Mouse (Mus musculus): ENCODE data around the gene Agt. TPM values are rescaled to one million over a fixed set of nuclear protein-coding genes. Genes with fewer than 3 reads are reported as not detected.
A peak's percentile ranks its signal among the peaks of the same experiment; 100 is the strongest.

Gene Agt
- total RNA-seq (2022) = 10 to 100 TPM; 22.3 to 34.0 (median 30.1) TPM

DNA sequence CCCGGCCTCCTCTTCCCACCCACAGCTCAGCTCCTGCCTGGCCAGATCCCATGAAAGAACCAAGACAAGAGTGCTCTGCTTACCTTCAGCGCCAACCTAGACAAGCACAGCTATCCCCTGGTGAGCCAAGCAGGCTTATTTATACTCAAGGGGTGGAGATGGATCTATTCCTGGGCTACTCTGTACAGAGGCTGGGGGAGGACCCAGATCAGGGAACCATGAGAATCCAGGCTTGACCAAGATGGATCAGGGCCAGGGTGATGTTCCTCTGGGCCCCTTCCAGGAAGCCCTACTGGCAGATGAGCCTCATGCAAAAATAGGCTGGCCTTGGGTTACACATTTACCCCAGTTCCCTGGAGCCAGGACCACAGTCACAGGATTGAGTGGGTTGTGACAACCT lies at the start of gene Agt:
Agt (minus strand) TSS at position 114 of the 400 bp plus-strand sequence.
- no peak for DNase-seq (ENCODE audit: low spot score in 2 of 2)

DNA sequence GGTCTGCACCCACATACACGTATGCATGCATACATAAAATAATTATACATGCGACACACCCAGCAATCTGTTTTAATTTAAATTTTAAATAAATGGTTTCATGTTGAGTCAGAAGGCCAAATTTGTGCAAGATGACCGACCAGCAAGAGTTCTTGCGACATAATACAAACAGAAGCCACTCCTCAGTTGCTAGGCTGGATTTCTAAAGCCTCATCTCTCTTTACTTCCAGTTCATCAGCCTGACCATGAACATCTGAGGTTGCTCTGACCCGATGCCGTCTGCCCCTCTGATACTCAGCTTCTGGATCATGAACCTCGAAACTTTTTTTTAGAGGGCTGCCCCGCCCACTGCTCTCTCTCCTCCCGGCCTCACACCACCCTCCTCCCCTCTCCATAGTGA lies 48.7 kb upstream of the Agt start:
- DNase-seq (ENCODE audit: low spot score in 2 of 2) = no peak

DNA sequence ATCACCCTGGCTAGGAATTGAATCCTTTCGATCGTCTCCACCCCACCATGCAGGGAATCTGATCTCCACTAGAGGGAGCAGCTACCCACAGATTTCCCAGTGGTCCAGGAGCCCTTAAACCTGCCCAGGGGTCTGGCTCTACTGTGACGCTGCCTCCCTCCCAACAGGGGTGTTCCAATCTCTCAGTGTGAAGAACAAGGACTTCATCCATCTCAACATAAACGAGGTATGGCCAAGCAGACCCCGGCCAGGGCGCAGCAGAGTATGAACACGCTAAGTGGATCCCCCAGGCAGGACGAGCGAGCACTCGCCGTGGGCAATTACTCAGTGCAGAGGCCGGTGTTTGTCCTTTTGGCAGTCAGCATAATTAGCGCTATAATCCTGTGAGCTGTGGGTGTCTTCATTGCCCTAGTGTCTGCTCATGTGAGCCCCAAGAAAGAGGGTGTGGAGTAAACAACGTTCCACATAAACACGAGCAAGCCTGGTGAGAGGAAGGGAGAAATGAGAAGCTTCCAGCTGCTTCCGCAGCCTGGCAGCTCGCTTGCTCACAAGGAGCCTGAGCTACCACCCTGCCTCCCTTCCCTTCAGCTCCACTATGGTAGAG lies 47.9 kb upstream of the Agt start:
- DNase-seq (ENCODE audit: low spot score in 2 of 2) = peak; percentile 76 to 89

DNA sequence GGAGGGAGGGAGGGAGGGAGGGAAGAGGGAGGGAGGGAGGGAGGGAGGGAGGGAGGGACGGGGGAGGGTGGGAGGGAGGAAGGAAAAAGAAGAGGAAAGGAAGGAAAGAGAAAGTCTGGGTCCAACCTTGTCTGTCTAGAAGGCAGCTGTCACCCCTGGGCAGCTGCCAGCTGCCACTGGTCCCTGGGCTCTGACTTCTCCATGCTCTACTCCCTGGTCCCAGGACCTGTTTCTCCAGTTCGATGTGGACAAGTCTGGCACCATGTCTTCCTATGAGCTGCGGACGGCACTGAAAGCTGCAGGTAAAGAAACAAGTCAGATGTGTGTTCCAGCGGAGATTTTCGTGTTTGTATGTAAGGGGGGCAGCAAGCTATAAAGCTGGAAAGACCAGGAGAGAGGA lies 44.8 kb upstream of the Agt start:
- DNase-seq (ENCODE audit: low spot score in 2 of 2) = no peak

DNA sequence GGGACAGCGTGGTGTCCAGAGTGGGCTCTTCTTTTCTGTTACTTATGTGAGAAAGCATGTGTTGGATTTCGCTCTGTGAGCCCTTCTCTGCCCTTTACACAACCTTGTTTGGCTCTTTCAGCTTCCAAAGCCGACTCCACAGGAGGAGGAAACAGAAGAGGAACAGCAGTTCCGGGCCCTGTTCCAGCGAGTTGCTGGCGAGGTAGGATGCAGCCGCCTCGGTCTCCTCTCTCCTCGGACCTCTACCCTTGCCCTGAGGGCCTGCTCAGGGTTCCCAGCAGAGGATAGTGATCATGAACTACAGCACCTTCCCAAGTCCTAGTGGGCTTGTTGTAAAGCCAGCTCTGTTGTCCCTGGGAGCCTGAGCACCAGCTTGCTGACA lies 39.5 kb upstream of the Agt start:
- no peak for DNase-seq (ENCODE audit: low spot score in 2 of 2)

DNA sequence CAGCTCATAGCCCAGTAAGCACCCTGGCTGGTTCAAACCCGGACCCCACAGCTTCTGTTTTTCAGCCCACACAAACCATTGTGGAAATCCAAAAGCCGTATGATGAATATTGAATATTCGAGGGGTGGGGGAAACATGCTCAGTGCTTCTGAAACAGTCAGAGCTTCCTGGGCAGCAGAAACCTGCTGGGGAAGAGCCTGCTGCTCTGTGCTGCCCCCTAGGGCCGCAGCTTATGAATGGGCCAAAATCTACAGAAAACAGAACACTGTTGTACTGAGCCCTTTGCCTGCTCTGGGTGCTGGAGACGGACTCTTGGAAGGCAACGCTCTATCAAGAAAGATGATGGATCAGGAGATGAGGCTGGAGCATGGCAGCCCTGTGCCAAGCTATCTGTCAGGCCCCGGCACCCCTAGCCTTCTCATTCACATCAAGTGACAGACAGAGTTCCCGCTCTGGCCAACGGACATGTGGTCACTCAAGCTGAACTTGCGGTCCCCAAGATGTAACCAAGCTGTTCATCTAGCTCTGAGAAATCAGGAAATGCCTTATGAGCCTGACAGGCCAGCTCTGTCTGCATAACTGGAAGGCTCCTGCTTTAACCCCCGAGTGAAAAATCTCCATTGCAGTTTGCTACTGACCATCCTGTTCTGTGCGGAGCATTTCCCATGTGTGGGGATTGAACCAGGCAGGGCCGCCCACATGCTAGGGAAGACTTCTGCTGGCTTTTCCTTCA lies 38.9 kb upstream of the Agt start:
- DNase-seq (ENCODE audit: low spot score in 2 of 2) = peak in 1 of 2 experiments; percentile 37

DNA sequence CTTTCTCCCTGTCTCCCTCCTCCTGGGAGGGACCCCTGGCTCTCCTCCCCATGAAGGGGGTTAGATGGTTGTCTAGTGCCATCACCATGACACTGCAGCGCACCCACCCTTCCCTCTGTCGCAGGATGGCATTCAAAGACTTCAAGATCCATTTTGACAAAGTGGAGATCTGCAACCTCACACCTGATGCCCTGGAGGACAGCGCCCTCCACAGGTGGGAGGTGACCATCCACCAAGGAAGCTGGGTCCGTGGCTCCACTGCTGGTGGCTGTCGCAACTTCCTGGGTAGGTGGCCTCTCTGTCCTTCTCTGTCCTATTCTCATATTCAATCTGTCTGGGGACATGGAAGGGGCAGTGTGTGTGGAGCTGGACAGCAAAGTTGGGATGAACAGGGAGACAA lies 34.6 kb upstream of the Agt start:
- no peak for DNase-seq (ENCODE audit: low spot score in 2 of 2)

DNA sequence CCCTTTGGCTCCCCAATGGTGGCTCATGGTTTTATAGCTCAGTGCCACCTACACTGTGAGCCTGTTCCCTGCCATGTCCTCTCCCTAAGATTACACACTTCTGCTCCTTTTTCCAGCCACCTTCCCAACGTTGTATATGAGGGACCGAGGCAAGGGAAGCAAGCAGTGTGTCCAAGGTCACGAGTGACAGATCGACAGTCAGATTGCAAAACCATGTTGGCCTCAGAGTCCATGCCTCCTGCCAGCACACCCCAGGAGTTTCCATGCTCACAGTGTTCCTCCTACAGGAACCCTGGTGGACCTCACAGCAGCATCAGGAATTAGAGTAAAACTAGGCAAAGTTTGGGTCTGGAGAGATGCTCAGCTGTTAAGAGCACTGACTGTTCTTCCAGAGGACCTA lies 19.9 kb upstream of the Agt start:
- DNase-seq (ENCODE audit: low spot score in 2 of 2) = no peak

DNA sequence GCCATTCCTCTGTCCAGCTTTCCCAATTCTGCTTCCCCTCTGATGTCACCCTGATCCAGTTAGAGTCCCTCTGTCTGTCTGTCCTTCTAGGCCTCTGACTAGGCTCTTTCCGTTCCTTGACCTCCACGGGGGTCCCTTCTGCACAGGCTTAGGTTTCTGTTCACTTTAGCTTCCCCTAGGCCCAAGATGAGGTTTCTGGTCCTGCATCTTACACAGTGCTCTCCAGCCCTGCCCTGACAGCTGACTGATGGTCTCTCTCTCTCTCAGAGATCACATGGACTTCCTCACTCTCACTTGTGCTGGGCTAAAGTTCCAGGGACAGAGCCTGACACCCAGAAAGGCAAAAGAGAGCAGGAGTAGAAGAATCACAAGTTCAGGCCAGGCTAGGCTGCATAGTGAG lies 17.1 kb upstream of the Agt start:
- DNase-seq (ENCODE audit: low spot score in 2 of 2) = no peak

DNA sequence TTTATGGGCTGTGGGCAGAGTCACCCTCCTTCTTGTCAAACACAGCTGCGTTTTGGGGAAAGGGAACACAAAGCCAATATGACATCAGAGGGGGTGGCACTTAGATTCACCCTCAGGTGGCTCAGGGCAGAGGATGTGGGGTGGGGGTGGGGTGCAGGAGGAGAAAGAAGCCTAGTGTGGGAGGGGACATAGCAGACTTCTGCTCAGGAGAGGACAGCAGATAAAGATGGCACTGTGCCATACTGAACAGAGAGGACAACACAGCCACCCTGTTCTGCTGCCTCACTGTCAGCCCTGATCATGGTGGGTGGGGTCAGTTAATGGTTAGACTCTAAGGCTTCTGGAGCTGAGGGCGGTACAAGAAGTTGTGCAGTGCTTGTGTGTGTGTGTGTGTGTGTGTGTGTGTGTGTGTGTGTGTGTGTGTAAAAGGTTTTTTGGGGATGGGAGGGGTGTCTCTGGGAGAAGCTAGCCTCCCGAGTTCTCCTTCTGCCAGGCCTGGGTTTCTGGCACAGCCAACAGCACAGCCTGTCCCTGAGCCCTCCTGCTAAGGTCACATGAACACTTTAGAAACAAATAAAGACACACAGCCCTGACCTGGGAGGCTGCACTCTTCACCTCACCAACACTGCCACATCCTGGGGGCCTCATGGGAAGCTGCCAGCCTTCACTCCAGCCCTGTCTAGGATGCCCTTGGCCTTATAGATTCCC lies 16.4 kb upstream of the Agt start:
- DNase-seq (ENCODE audit: low spot score in 2 of 2) = no peak

DNA sequence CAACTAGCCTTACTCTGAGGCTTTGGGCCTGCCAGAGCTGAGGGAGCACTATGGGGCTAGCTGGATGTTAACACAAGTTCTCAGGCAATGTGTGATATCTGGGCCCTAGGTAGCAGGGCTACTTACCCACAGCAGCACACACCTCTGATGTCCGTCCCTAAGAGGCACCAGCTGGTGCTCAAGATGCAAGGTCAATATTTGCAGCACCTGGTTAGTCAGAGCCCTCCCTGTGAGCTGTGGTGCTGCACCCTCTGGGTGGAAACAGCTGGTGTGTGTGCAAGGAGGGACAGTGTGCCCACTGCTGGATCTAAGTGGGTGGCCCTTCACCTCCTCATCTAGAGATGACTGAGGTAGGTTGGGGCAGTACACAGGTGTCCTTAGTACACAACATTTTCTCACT lies 7.2 kb upstream of the Agt start:
- no peak for DNase-seq (ENCODE audit: low spot score in 2 of 2)

DNA sequence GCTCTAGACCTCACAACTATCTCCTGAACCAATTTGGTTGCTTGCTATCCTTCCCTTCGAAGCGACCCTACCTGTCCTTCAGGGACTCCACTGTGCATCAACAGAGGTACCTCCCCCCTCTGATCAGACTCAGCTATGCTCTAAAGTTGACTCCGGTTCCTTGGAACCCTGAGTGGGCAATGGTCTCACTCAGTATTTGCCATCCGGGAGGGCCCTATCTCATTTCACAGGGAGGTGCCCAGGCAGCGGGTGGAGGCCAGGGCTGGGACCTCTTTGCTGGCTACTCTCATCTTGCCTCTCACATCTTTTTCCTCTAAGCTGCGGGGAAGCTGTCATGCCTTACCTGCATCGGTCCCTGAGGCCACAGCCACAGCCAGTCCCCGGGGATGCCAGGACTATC lies 6.3 kb upstream of the Agt start, which contains the start of gene Capn9:
Capn9 (plus strand) TSS at position 301 of the 400 bp plus-strand sequence.
- DNase-seq (ENCODE audit: low spot score in 2 of 2) = no peak

DNA sequence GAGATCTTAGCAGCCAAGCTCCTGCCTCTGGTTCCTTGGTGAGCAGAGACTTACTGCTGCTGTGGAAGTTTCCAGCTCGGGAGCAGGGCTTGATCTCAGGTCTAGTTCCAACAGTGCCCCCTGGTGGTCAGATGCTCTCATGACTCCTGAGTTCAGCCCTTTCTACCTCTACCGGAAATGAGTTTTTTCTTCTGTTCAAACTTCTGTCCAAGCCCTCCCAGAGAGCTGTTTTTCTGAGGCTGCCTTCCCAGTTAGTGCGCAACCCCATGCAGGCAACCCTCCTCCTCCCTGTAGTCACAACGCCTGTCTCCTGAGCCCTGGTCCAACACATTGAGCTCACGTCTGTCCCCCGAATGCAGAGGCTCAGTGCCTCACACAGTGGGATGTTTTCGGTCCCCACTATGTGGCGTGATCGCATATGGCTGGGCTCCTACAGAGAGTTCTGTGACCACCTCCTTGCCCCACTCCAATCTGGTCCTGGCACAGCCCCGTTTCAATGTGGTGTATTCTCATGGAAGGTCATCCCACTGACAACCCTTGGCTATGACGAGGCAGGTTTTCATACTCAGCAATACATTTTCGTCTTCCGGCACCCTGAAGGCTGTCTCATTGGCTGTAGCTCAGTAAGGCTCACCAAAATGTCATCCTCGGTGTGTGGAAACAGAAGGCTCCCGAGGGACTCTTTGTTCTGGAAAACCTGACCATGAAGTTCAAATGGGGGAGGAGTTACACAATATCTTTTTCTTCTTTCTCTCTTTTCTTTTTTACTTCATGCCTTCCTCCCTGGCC lies 4.2 kb upstream of the Agt start:
- peak; percentile 88 to 95 for DNase-seq (ENCODE audit: low spot score in 2 of 2)

DNA sequence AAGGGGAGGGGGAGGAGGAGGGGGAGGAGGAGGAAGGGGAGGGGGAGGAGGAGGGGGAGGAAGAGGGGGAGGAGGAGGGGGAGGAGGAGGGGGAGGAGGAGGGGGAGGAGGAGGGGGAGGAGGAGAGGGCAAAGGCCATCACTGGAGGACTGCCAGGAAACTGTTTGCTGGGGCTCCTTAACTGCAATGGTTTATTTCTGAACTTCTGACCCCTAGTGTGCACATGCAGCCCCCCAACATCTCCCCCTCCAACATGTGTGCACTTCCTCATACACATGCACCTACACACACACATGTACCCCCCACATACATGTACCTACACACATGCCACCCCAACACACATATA lies 2.9 kb upstream of the Agt start:
- DNase-seq (ENCODE audit: low spot score in 2 of 2) = no peak

DNA sequence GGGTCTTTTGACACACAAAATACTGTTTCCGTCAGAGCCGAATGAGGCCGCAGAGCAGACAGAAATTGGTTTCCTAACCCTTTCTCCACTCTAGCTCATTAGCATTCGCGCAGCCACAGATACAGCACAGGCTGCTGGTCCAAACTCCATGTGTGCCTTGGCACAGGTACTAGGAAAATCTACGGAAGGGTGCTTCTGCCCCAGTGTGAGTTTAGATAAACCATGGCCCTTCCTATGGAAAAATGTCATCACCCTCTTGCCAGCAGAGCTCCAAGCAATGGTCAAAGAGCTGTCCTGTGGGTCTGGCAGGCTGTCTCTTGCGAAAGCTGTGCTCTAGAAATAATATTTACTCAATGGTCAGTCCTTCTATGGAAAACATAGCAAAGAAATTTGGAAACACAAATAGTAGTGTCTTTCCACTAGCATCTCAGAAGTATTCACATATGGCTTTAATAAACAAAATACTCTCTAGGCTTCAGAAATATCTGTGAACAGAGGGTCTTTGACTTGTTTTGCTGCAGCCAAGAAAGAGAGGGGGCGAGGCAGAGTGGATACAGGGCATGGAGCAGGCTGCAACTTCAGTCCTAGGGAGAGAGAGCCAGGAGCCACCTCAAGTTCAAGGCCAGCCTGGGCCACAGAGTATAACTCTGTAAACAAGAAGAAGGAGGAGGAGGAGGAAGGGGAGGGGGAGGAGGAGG lies 2.4 kb upstream of the Agt start:
- no peak for DNase-seq (ENCODE audit: low spot score in 2 of 2)

DNA sequence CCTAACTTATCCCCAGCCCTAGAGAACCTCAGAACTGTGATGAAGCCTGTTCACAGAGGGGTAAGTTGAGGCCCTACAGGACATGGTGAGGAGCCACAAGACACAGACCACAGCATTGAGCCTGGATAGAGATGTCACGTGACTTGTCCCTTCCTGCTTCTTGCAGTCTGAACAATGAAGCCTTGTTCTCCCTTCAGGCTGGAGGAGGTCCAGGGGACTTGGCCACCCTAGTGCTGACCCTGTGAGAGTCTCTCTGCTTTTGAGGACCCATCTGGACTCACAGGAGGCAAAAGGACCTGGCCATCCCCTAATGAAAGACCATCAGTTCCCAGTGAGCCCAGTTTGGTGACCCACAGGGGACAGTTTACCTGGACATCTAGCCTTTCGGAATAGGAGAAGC lies 406 bp downstream of the Agt start:
- DNase-seq (ENCODE audit: low spot score in 2 of 2) = peak; percentile 70 to 77

DNA sequence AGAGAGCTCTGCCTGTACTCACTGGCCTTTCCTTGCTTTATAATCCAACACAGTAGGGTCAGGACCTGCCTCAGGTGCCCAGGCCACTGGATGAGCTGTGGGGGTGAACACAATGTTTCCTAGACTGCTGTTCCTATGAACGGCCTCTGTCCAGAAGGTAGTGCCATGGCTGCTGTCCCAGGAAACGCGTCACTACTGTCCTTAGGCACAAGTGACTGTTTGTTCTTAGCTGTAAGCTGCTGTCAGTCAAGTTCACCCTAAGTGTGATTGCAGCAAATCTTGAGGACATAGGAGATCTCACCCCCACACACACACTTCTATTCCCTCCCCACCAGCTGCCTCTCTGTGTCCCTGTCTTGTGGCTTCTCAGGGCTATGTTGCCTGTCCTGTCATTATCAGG lies 1.9 kb downstream of the Agt start:
- no peak for DNase-seq (ENCODE audit: low spot score in 2 of 2)

DNA sequence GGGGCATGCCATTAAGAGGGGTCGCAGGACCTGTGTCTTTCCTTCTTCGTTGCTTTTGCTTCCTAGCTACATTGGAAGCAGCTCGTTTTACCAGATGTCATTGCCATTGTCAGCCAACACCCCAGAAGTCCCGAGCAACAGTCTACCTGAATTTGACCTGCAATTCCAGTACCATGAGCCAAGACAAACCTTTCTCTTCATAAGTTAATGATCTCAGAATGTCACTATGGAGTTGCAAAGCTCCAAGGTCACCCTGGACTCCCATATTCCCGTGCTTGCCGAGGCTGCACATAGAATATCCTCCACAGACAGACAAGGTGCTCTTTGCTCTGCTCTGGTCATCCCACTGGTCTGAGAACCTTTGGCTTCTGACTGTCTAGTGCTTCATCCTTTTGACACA lies 2.4 kb downstream of the Agt start:
- no peak for DNase-seq (ENCODE audit: low spot score in 2 of 2)

DNA sequence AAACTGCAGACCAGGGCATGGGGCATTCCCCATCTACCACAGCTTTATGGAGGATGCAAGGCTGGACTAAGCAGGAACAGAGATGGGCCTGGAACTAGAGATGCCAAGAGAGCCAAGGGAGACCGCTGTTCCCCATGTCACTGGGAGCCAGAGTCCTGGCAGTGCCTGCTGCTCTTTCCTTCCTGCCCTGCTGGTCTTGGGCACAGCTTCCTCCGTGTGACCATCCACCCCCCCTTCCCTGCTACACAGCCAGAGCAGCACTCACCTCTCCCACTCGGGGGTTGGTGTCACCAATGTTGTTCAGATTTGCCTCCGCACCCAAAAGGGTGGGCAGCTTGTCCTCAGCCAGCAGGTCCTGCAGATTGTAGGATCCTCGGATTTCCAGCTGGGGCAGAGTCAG lies 12.0 kb downstream of the Agt start:
- no peak for DNase-seq (ENCODE audit: low spot score in 2 of 2)

DNA sequence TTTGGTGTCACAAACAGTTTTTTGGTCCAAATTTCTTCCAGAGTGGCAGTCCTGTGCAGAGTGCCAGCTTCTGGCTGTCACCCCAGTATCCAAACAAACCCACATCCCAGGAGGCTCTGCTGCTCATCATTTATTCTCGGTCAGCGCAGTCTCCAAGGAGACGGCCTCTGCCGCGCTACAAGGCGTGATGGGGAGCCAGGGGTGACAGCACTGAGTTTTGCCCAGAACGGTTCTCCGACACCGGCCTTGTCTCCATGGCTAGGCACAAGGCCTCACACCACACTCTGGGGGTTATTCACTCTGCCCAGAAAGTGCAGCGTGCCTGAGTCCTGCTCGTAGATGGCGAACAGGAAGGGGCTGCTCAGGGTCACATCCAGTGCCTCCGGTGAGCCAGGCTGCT lies 12.8 kb downstream of the Agt start:
- DNase-seq (ENCODE audit: low spot score in 2 of 2) = peak; percentile 79 to 85

DNA sequence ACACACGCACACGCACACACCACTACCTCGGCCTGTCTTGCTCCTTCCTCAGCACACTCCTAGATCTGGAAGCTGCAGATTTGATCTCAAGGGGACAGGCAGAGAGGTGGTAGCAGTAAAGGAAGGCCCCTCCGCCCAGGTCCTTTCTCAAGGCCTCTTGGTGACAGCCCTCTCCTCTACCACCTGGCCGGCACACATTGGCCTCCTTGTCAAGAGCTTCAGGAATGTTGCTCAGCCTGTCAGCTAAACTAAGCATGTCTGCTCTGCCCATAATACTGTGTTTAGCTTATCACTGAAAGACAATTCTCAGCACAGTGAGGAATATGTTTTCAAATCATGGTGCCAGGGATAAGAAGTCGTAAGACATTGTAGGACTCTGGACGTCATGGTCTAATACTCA lies 13.3 kb downstream of the Agt start:
- DNase-seq (ENCODE audit: low spot score in 2 of 2) = no peak

All from layer of hippocampus, adult 8-10 months (tissue).